Mouse (Mus musculus) heart, embryonic 14.5 days (tissue): ENCODE results near the gene 2410004P03Rik. TPM values are rescaled to one million over a fixed set of nuclear protein-coding genes. Genes with fewer than 3 reads are reported as not detected.

Experiments used
- ATAC-seq: fragments of 200-750 bp; cut with Nextera tagmentation; 2 replicates; pipeline ENCODE4 v1.8.0; 2017; ENCODE audit warnings: low read depth, moderate TSS enrichment; ENCODE audit not compliant: insufficient number of reproducible peaks, insufficient read depth, low FRiP score
- H3K27ac ChIP-seq, 2 experiments: fragments of 200-500 bp in 1 of 2; fragments of 300-500 bp in 1 of 2; sonication (generic) in 1 of 2; replicated peaks in 1 of 2; 2 replicates each; pipeline ENCODE4 v1.5.1; 2012 to 2014; ENCODE audit warnings: low read depth in 2 of 2, low read length in 2 of 2, control low read depth in 1 of 2, mild to moderate bottlenecking in 1 of 2, mixed read lengths in 1 of 2; ENCODE audit not compliant: control insufficient read depth in 1 of 2, insufficient read depth in 1 of 2
- H3K27me3 ChIP-seq: fragments of 300-500 bp; sonication (generic); 2 replicates; pipeline ENCODE4 v1.6.1; 2014; ENCODE audit warnings: mild to moderate bottlenecking, low read length, control low read depth; ENCODE audit not compliant: control insufficient read depth, insufficient read depth
- H3K36me3 ChIP-seq: fragments of 300-500 bp; sonication (generic); 2 replicates; pipeline ENCODE4 v1.6.1; 2014; ENCODE audit warnings: mild to moderate bottlenecking, control low read depth, low read length, mixed read lengths; ENCODE audit not compliant: control insufficient read depth, insufficient read depth
- H3K4me1 ChIP-seq, 2 experiments: fragments of 200-500 bp in 1 of 2; fragments of 300-500 bp in 1 of 2; sonication (generic) in 1 of 2; 2 replicates each; pipeline ENCODE4 v1.6.1; 2012 to 2014; ENCODE audit warnings: low read length in 2 of 2, control low read depth in 1 of 2, mixed read lengths in 1 of 2; ENCODE audit not compliant: control insufficient read depth in 2 of 2, insufficient read depth in 2 of 2
- H3K4me2 ChIP-seq: fragments of 300-500 bp; sonication (generic); 2 replicates; pipeline ENCODE4 v1.6.1; 2014; ENCODE audit warnings: mild to moderate bottlenecking, low read length
- H3K4me3 ChIP-seq, 2 experiments: fragments of 200-500 bp in 1 of 2; fragments of 300-500 bp in 1 of 2; sonication (generic) in 1 of 2; 2 replicates each; pipeline ENCODE4 v1.5.1; 2012 to 2014; ENCODE audit warnings: low read length in 2 of 2, mild to moderate bottlenecking in 2 of 2, control low read depth in 1 of 2, low read depth in 1 of 2, moderate library complexity in 1 of 2; ENCODE audit not compliant: control insufficient read depth in 1 of 2, insufficient read depth in 1 of 2
- H3K9ac ChIP-seq: fragments of 300-500 bp; sonication (generic); 2 replicates; pipeline ENCODE4 v1.6.1; 2014; ENCODE audit warnings: mild to moderate bottlenecking, low read length
- H3K9me3 ChIP-seq: fragments of 300-500 bp; sonication (generic); 2 replicates; pipeline ENCODE4 v1.6.1; 2016; ENCODE audit warnings: low read length, control low read depth; ENCODE audit not compliant: control insufficient read depth
- WGBS: fragments of 180-500 bp; shearing (Covaris S2); extraction: QIAGEN DNeasy Blood & Tissue Kit; methylation state at CpG from one replicate; pipeline ENCODE4 v1.1.7; 2014; 5-methylcytosine and 5-hydroxymethylcytosine counted together
- polyA plus RNA-seq: library from polyadenylated mRNA; unstranded; fragments of >200 nt; fragmentation: Nextera tagmentation; extraction: Ambion mirVana; gene quantifications from 2 replicates; pipeline ENCODE4 v1.2.1, GENCODE M21; 2014

2410004P03Rik gene
- polyA plus RNA-seq, 1 experiment from 2014 or later = not detected

GRCm38 (mm10) chr12:17051057-17051456, 39.5 kb upstream of the 2410004P03Rik start:
- Histone ChIP-seq H3K9ac (no peak overlapping the region), H3K4me2 (no peak overlapping the region), H3K4me3 (no peak overlapping the region), H3K36me3 (no peaks in the 10 kb centered on the region), H3K27ac (no peak overlapping the region), H3K9me3 (no peaks in the 10 kb centered on the region), H3K27me3 (no peaks in the 10 kb centered on the region), H3K4me1 (no peaks in the 10 kb centered on the region)
- ATAC-seq = no peak
- 39% methylated on average over 4 of the region's 4 CpGs for WGBS

DNA sequence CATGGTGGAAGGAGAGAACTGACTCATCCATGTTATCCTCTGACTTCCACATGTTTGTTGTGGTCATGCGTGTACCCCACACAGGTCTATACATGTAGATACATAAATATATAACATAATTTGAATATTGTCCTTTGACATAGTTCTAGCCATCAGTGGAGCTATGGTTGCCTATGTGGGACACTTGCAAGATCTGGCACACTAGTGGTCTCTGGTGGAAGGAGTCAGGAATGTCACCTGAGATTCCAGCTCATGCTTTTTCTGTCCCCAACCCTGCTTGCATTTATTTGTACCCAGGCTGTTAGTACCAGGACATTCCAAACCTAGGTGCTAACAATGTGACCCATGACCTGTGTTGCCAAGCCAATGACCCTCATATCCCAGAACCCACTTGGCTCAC, 38.3 kb upstream of the 2410004P03Rik start:
- Histone ChIP-seq H3K27me3 (no peaks in the 10 kb centered on the region), H3K9ac (no peak overlapping the region), H3K4me2 (no peak overlapping the region), H3K27ac (no peak overlapping the region), H3K4me3 (no peak overlapping the region), H3K9me3 (no peaks in the 10 kb centered on the region), H3K36me3 (no peaks in the 10 kb centered on the region), H3K4me1 (no peaks in the 10 kb centered on the region)
- 85% methylated on average over 1 of the region's 1 CpGs for WGBS
- no peak for ATAC-seq

DNA sequence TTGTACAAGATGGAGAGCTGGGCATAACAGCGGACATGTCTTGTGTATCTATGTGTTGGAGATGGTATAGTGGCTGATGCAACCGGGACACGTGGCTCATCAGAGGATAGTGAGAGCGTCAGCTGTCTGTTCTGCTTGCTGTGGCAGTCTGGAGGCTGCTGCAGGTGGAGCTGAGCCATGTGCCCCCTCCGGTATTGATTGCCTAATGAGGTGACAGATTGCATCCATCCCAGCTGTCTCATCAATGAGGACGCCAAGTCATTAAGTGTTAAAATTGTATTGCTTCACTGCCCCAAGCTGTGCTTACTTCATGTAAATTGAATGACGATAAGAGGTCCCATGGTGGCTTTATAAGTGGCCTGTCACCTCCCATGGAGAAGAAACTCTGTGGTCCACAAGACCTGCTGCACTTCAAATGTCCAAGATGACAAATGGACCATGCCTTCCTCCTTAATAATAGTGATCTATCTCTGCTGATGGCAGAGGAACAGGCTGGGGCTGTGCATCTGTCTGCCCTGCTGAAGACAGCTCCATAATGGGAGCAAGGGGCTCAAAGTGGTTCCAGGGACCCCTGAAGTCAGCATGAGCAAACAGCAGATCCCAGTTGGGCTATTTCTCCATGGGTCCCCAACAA, 37.6 kb upstream of the 2410004P03Rik start:
- Histone ChIP-seq H3K4me2 (no peak overlapping the region), H3K27me3 (no peaks in the 10 kb centered on the region), H3K9me3 (no peaks in the 10 kb centered on the region), H3K36me3 (no peaks in the 10 kb centered on the region), H3K9ac (no peak overlapping the region), H3K4me1 (no peaks in the 10 kb centered on the region), H3K4me3 (no peak overlapping the region), H3K27ac (no peak overlapping the region)
- no peak for ATAC-seq
- 73% methylated on average over 7 of the region's 7 CpGs for WGBS

DNA sequence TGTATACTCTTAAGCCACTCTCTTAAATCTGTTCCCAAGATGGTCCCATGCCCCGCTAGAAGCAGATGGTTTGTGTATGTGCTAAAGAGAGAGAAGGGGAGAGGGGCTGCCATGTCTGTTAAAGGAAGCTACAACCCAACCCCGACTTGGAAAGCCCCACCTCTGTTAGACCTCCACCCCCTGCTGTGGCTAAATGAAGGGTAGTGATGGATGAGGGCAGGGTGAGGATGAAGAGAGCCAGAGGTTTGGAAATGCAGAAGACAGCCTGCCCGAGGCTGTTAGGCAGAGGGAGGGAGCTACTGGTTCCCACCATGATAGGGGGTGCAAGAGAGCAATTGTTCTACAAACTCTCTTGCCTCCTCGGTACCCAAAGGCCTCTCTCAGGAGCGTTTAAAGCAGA, 31.8 kb upstream of the 2410004P03Rik start:
- no peak for ATAC-seq
- H3K4me2 ChIP-seq = no peak overlapping the region
- no peak overlapping the region for H3K27ac ChIP-seq
- H3K27me3 ChIP-seq = no peaks in the 10 kb centered on the region
- H3K36me3 ChIP-seq = no peaks in the 10 kb centered on the region
- H3K9me3 ChIP-seq = no peaks in the 10 kb centered on the region
- no peaks in the 10 kb centered on the region for H3K4me1 ChIP-seq
- no peak overlapping the region for H3K4me3 ChIP-seq
- no peak overlapping the region for H3K9ac ChIP-seq
- WGBS = 54% methylated on average over 5 of the region's 5 CpGs

GRCm38 (mm10) chr12:17040567-17040966, 29.0 kb upstream of the 2410004P03Rik start:
- Histone ChIP-seq H3K9me3 (no peaks in the 10 kb centered on the region), H3K27ac (no peak overlapping the region), H3K4me3 (no peak overlapping the region), H3K9ac (no peak overlapping the region), H3K4me2 (no peak overlapping the region), H3K27me3 (no peaks in the 10 kb centered on the region), H3K4me1 (no peaks in the 10 kb centered on the region), H3K36me3 (no peaks in the 10 kb centered on the region)
- 29% methylated on average over 1 of the region's 1 CpGs for WGBS
- ATAC-seq = no peak; the same call in 1 of the 2 replicates

DNA sequence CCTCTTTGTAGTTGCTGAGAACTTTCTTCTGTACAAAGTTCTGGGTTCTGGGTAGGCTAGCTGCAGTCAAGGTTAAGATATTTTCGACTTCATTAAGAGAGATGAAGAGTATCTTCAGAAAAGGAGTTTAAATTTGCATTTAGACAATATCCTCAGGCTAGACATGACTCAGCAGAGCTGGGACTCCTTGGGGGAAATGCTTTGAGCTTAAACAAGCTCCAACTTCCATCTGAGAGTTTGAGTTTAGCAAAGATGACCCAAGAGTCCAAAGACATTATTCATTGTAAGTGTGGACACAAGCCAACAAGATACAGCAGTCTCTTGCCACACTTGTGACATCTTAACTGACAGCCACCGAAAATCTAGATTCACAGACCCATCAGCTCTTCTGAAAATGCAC, 27.9 kb upstream of the 2410004P03Rik start:
- no peak overlapping the region for H3K9ac ChIP-seq
- no peak for ATAC-seq

GRCm38 (mm10) chr12:17038246-17038645, 26.7 kb upstream of the 2410004P03Rik start:
- H3K4me2 ChIP-seq = no peak overlapping the region
- 73% methylated on average over 6 of the region's 6 CpGs for WGBS
- no peak overlapping the region for H3K9ac ChIP-seq
- H3K36me3 ChIP-seq = no peaks in the 10 kb centered on the region
- no peaks in the 10 kb centered on the region for H3K27me3 ChIP-seq
- no peak overlapping the region for H3K4me3 ChIP-seq
- H3K27ac ChIP-seq = no peak overlapping the region
- no peaks in the 10 kb centered on the region for H3K9me3 ChIP-seq
- H3K4me1 ChIP-seq = no peaks in the 10 kb centered on the region
- no peak for ATAC-seq

More for the DNA sequence above, 27.9 kb upstream of the 2410004P03Rik start:
- Histone ChIP-seq H3K9me3 (no peaks in the 10 kb centered on the region), H3K4me1 (no peaks in the 10 kb centered on the region), H3K27ac (no peak overlapping the region), H3K4me3 (no peak overlapping the region), H3K36me3 (no peaks in the 10 kb centered on the region), H3K27me3 (no peaks in the 10 kb centered on the region), H3K4me2 (no peak overlapping the region)
- WGBS = 60% methylated on average over 2 of the region's 2 CpGs

DNA sequence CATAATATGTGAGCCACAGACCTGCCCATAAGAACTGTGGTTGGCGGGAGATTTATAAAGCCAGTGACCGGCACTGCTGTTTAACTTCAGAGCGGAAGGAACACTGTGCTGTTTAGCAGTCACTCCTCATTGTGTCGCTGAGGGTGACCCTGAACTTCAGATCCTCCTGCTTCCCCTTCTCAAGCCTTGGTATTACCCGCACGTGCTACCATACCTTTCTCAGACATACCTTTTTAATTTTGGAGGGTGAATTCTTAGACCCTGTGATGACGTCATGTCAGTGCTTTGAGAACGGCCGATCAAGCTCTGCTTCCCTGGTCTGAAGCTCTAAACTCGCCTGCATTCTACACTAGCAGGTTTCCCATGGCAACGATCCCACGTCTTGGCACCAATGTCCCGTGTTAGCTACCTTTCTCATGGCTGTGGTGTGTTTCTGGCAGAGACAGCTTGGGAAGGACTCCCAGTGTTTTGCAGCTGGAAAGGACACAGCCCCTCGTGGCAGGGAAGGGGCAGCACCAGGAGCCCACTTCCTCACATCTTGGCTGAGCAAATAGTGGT, 25.6 kb upstream of the 2410004P03Rik start:
- WGBS = 65% methylated on average over 14 of the region's 14 CpGs
- Histone ChIP-seq H3K9ac (no peak overlapping the region), H3K27me3 (no peaks in the 10 kb centered on the region), H3K27ac (no peak overlapping the region), H3K4me1 (no peaks in the 10 kb centered on the region), H3K9me3 (no peaks in the 10 kb centered on the region), H3K4me3 (no peak overlapping the region), H3K4me2 (no peak overlapping the region), H3K36me3 (no peaks in the 10 kb centered on the region)
- ATAC-seq = no peak
